Mouse (Mus musculus) heart, adult 8-10 months (tissue): ENCODE results near the gene Dbndd2. TPM values are rescaled to one million over a fixed set of nuclear protein-coding genes. Genes with fewer than 3 reads are reported as not detected.

Experiments used
- DNase-seq: peaks from one replicate; pipeline ENCODE4 v3.0.0; 2022; ENCODE audit warnings: low spot score
- total RNA-seq, 4 experiments: library from RNA; stranded (reverse); gene quantifications; 2 replicates each; pipeline ENCODE4 v1.2.4; 2022

Gene Dbndd2
- total RNA-seq, 4 experiments from 2014 or later = 11.3 to 15.0 (median 12.6) TPM

DNA sequence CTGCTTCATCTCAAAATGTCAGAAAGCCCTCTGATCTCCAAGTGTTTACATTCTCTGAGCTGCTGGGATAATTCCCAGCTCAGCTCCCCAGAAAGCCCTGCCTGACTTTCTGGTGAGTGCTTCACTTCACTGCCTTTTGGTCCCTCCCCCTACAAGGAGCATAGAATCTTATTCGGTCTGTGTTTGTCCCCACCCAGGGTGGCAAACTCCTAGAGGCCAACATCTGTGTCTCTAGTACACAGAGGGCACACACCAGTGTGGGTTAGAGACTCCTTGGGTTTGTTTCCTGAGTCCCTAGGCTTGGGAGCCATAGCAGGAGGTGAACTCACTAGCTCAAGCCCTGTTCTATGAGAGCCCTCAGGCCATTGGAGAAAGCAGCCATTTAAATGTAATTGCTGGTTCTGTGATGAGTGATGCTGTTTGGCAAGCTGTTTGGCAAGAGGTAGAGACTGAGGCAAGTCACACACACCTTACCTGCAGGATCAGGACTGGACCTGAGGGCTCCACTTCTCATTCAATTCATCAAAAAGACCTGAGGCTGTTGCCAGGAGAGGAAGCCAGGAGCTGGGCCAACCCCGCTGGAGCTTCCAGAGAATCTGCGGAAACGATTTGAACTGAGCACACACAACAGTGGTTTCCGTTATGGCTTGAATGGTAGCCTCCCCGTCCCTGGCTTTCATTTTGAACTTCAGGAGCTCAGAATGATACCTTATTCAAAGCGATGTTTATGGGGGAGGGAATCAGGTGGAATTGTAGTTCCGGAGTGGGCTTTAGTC is 54.9 kb downstream of the Dbndd2 start:
- peak; percentile 32 for DNase-seq

DNA sequence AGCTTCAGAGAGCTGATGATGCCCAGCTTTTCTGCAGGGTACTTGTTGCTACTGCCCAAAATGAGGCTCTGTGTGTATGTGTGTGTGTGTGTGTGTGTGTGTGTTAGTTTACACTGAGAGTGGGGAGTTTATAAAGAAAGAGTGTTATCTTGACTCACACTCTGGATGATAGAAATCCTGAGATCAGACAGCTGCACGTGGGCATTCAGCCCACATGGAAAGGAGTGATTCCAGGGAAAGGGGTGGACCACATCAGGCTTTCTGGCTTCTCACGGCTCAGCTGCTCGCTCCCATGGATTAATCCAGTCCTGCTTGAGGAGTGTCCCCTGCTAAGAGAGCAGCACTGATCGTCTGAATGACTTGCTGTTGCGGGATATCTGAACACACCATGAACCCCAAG is 56.2 kb downstream of the Dbndd2 start:
- DNase-seq = no peak

GRCm38 (mm10) chr2:164542598-164542997 is 56.7 kb downstream of the Dbndd2 start:
- no peak for DNase-seq

Other genes starting within 250 kb of the Dbndd2 start
- not detected for gene Svs2, start 247.6 kb upstream of the Dbndd2 start, total RNA-seq
- gene Svs3b, start 229.5 kb upstream of the Dbndd2 start, total RNA-seq = not detected
- gene Svs4, start 207.6 kb upstream of the Dbndd2 start, total RNA-seq = not detected
- not detected for gene Svs3a, start 196.8 kb upstream of the Dbndd2 start, total RNA-seq
- gene Svs6, start 169.4 kb upstream of the Dbndd2 start, total RNA-seq = not detected
- not detected for gene Svs5, start 153.4 kb upstream of the Dbndd2 start, total RNA-seq
- gene Slpi, start 97.0 kb upstream of the Dbndd2 start, total RNA-seq = 100 to 1,000 TPM in 1 of 4 experiments, 1 to 10 TPM in 3; 1.1 to 110 (median 2.3) TPM
- not detected for gene Rbpjl, start 83.0 kb upstream of the Dbndd2 start, total RNA-seq
- under 1 TPM; 0.25 to 0.50 (median 0.29) TPM for gene Matn4, start 80.9 kb upstream of the Dbndd2 start, total RNA-seq
- gene Sdc4, start 42.2 kb upstream of the Dbndd2 start, total RNA-seq = 10 to 100 TPM; 14.9 to 23.0 (median 20.7) TPM
- gene Sys1, start 29.1 kb upstream of the Dbndd2 start, total RNA-seq = 10 to 100 TPM; 25.2 to 28.5 (median 25.8) TPM
- gene Gm20458, start 25.1 kb upstream of the Dbndd2 start, total RNA-seq = 1 to 10 TPM; 3.6 to 6.7 (median 5.5) TPM
- not detected for gene Trp53tg5, start 12.4 kb upstream of the Dbndd2 start, total RNA-seq
- gene Pigt, start 11.4 kb downstream of the Dbndd2 start, total RNA-seq = 10 to 100 TPM; 32.0 to 34.8 (median 33.9) TPM
- 1 to 10 TPM in 3 of 4 experiments, under 1 TPM in 1; 0.73 to 3.1 (median 2.1) TPM for gene Wfdc2, start 76.3 kb downstream of the Dbndd2 start, total RNA-seq
- not detected for gene Spint3, start 87.4 kb downstream of the Dbndd2 start, total RNA-seq
- under 1 TPM in 1 of 4 experiments, not detected in 3; 0.49 TPM for gene Wfdc6a, start 99.3 kb downstream of the Dbndd2 start, total RNA-seq
- not detected for gene Eppin, start 107.5 kb downstream of the Dbndd2 start, total RNA-seq
- gene Wfdc6b, start 127.4 kb downstream of the Dbndd2 start, total RNA-seq = not detected
- gene Wfdc8, start 127.5 kb downstream of the Dbndd2 start, total RNA-seq = not detected
- gene Wfdc16, start 152.7 kb downstream of the Dbndd2 start, total RNA-seq = not detected
- not detected for gene Wfdc10, start 169.9 kb downstream of the Dbndd2 start, total RNA-seq
- not detected for gene Wfdc9, start 170.5 kb downstream of the Dbndd2 start, total RNA-seq
- not detected for gene Wfdc11, start 188.0 kb downstream of the Dbndd2 start, total RNA-seq
- under 1 TPM in 1 of 4 experiments, not detected in 3; 0.24 TPM for gene Wfdc13, start 199.0 kb downstream of the Dbndd2 start, total RNA-seq
- gene Spint4, start 212.4 kb downstream of the Dbndd2 start, total RNA-seq = not detected
- not detected for gene Spint5, start 229.2 kb downstream of the Dbndd2 start, total RNA-seq